Mouse (Mus musculus): ENCODE data around the gene Sdk1.

DNA sequence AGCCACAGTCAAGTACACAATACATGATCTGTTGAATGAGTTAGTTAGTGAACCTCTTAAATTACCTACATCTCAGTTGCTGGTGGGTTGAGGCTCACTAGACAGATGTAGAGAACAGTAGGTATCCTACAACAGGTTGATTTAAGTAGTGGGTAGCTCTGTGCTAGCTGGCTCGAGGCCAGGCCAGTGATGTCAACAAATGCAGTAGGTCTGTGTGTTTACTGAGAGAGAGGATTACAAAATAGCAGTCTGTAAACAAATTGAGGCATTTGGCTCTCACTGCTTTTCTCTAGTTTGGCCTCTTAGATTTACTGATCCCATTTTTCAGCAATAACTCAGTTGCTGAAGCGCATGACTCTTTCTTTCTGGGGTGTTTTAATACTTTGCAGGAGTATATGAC lies 70.5 kb downstream of the Sdk1 start:
- TF ChIP-seq CTCF (IDR thresholded peaks at IDR 0.05; ENCODE audit: low read depth, low read length) (no peak), POLR2A (IDR thresholded peaks at IDR 0.05; ENCODE audit: insufficient read depth, low read length) (no peak)
